Mouse (Mus musculus) brain, embryonic 14.5 days (tissue): ENCODE measurements around the gene Dars.

ENCODE experiments used
- CTCF ChIP-seq: fragments of 200-500 bp; IDR thresholded peaks from 2 replicates; pipeline ENCODE4 v1.5.1; 2012; ENCODE audit warnings: inconsistent platforms, mild to moderate bottlenecking, moderate library complexity, borderline replicate concordance; ENCODE audit not compliant: insufficient read depth, insufficient read length; ENCODE audit errors: extremely low read depth
- POLR2A ChIP-seq: fragments of 200-500 bp; IDR thresholded peaks from 2 replicates; pipeline ENCODE4 v1.6.1; 2012; ENCODE audit warnings: mild to moderate bottlenecking, inconsistent platforms, borderline replicate concordance; ENCODE audit not compliant: poor library complexity, insufficient read depth, insufficient read length, severe bottlenecking; ENCODE audit errors: extremely low read depth

DNA sequence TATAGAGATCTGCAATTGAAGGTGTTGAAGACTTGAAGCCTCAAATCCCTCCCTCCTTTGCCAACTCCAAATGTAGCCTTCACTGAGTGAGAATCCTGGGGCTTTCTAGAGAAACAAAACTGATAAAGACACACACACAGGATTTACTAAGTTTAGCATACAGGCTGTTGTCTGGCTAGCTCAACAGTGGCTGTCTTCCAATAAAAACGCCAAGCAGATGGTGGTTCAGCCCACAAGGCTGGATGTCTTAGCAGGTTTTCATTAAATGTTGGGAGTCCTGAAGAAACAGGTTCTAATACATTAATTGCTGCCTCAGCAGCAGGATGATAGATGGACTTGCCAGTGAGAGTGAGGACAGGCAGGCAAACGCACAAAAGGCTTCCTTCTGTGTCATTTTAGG is 56.6 kb downstream of the Dars start:
- TF ChIP-seq POLR2A, result no peak
- TF ChIP-seq CTCF, result no peak
